Mouse (Mus musculus) G1E (cell line): ENCODE data around the gene Cd6.

Source experiments
- CTCF ChIP-seq: IDR thresholded peaks from 2 replicates; pipeline ENCODE4 v1.5.1; 2012; ENCODE audit warnings: low read depth, low read length, inconsistent platforms, mixed read lengths
- GATA1 ChIP-seq: IDR thresholded peaks from 2 replicates; pipeline ENCODE4 v1.6.1; 2012; ENCODE audit warnings: borderline replicate concordance, low read length, inconsistent platforms, mixed read lengths
- GATA2 ChIP-seq: IDR thresholded peaks from 2 replicates; pipeline ENCODE4 v1.6.1; 2012; ENCODE audit warnings: low read depth, low read length, inconsistent platforms, borderline replicate concordance
- POLR2AphosphoS5 ChIP-seq: IDR thresholded peaks from 2 replicates; pipeline ENCODE4 v1.6.1; 2012; ENCODE audit warnings: low read depth, low read length, inconsistent platforms; ENCODE audit not compliant: insufficient replicate concordance
- TAL1 ChIP-seq: conservative IDR thresholded peaks from 2 replicates; pipeline ENCODE4 v1.6.1; 2012; ENCODE audit warnings: low read depth, low read length, inconsistent platforms, mixed read lengths

GRCm38 (mm10) chr19:10868623-10869141, 38.8 kb upstream of the Cd6 start:
- no peak for TF ChIP-seq CTCF
- no peak for TF ChIP-seq GATA1
- no peak for TF ChIP-seq TAL1
- no peak for TF ChIP-seq POLR2AphosphoS5
- TF ChIP-seq GATA2: no peak
